Mouse (Mus musculus): ENCODE results near the gene Lce1d. TPM values are rescaled to one million over a fixed set of nuclear protein-coding genes. Genes with fewer than 3 reads are reported as not detected.
"Not testable (repeated sequence)": the region's sequence is repeated elsewhere in the genome, so short reads cannot be mapped to it uniquely, and the experiment has no call there.

The Lce1d gene
- polyA plus RNA-seq (2014; fragmentation: Nextera tagmentation; extraction: Ambion mirVana) = not detected in 2 replicates

- H3K27ac ChIP-seq (replicated peaks in 1 of 2; ENCODE audit: control insufficient read depth in 1 of 2, insufficient read depth in 1 of 2, low read depth in 2 of 2, low read length in 2 of 2) = no peak within 1 kb of the TSS
- H3K9ac ChIP-seq (ENCODE audit: low read length) = no peak within 1 kb of the TSS
- no peaks in the 10 kb centered on the region for H3K4me1 ChIP-seq (ENCODE audit: control insufficient read depth in 2 of 2, insufficient read depth in 2 of 2, low read length in 2 of 2)
- no peaks in the 10 kb centered on the region for H3K27me3 ChIP-seq (ENCODE audit: control insufficient read depth, insufficient read depth, low read length)
- no peak within 1 kb of the TSS for H3K4me3 ChIP-seq (ENCODE audit: control insufficient read depth in 1 of 2, insufficient read depth in 1 of 2, low read depth in 1 of 2, low read length in 2 of 2)
- 63% methylated on average over 2 of the region's 2 CpGs for WGBS
- no peaks in the 10 kb centered on the region for H3K9me3 ChIP-seq (ENCODE audit: control insufficient read depth, low read length)
- H3K4me2 ChIP-seq (ENCODE audit: low read length) = no peak within 1 kb of the TSS
- no peak for ATAC-seq (ENCODE audit: insufficient number of reproducible peaks, insufficient read depth, low FRiP score, low read depth)
- no peaks in the 10 kb centered on the region for H3K36me3 ChIP-seq (ENCODE audit: control insufficient read depth, insufficient read depth, low read length)
Measured at GRCm38 (mm10) chr3:92687110-92687509, at the start of gene Lce1d. Gene Lce1d, minus strand, starts transcription at chr3:92687210.

GRCm38 (mm10) chr3:92722631-92723030 is 35.6 kb upstream of the Lce1d start:
- WGBS = 74% methylated on average over 5 of the region's 5 CpGs
- no peak for ATAC-seq (ENCODE audit: insufficient number of reproducible peaks, insufficient read depth, low FRiP score, low read depth)
- Histone ChIP-seq H3K4me2 (ENCODE audit: low read length) (no peak overlapping the region), H3K4me1 (ENCODE audit: control insufficient read depth in 2 of 2, insufficient read depth in 2 of 2, low read length in 2 of 2) (no peaks in the 10 kb centered on the region), H3K9ac (ENCODE audit: low read length) (no peak overlapping the region), H3K27me3 (ENCODE audit: control insufficient read depth, insufficient read depth, low read length) (no peaks in the 10 kb centered on the region), H3K27ac (replicated peaks in 1 of 2; ENCODE audit: control insufficient read depth in 1 of 2, insufficient read depth in 1 of 2, low read depth in 2 of 2, low read length in 2 of 2) (no peak overlapping the region), H3K4me3 (ENCODE audit: control insufficient read depth in 1 of 2, insufficient read depth in 1 of 2, low read depth in 1 of 2, low read length in 2 of 2) (no peak overlapping the region), H3K36me3 (ENCODE audit: control insufficient read depth, insufficient read depth, low read length) (no peaks in the 10 kb centered on the region), H3K9me3 (ENCODE audit: control insufficient read depth, low read length) (no peaks in the 10 kb centered on the region)

- Histone ChIP-seq H3K36me3 (ENCODE audit: control insufficient read depth, insufficient read depth, low read length) (no peaks in the 10 kb centered on the region), H3K4me1 (ENCODE audit: control insufficient read depth in 2 of 2, insufficient read depth in 2 of 2, low read length in 2 of 2) (no peaks in the 10 kb centered on the region), H3K27ac (replicated peaks in 1 of 2; ENCODE audit: control insufficient read depth in 1 of 2, insufficient read depth in 1 of 2, low read depth in 2 of 2, low read length in 2 of 2) (no peak within 1 kb of the TSS), H3K9me3 (ENCODE audit: control insufficient read depth, low read length) (no peaks in the 10 kb centered on the region), H3K4me3 (ENCODE audit: control insufficient read depth in 1 of 2, insufficient read depth in 1 of 2, low read depth in 1 of 2, low read length in 2 of 2) (no peak within 1 kb of the TSS), H3K9ac (ENCODE audit: low read length) (no peak within 1 kb of the TSS), H3K27me3 (ENCODE audit: control insufficient read depth, insufficient read depth, low read length) (no peaks in the 10 kb centered on the region), H3K4me2 (ENCODE audit: low read length) (no peak within 1 kb of the TSS)
- ATAC-seq (ENCODE audit: insufficient number of reproducible peaks, insufficient read depth, low FRiP score, low read depth) = no peak
- 70% methylated on average over 3 of the region's 3 CpGs for WGBS
Measured at GRCm38 (mm10) chr3:92720250-92720649, 33.2 kb upstream of the Lce1d start, which contains the start of gene Lce1f. Gene Lce1f, minus strand, starts transcription at chr3:92720350.

GRCm38 (mm10) chr3:92715122-92715521 is 28.1 kb upstream of the Lce1d start:
- no peak for ATAC-seq (ENCODE audit: insufficient number of reproducible peaks, insufficient read depth, low FRiP score, low read depth)
- no peak overlapping the region for H3K9ac ChIP-seq (ENCODE audit: low read length)
- H3K9me3 ChIP-seq (ENCODE audit: control insufficient read depth, low read length) = no peaks in the 10 kb centered on the region
- H3K27ac ChIP-seq (replicated peaks in 1 of 2; ENCODE audit: control insufficient read depth in 1 of 2, insufficient read depth in 1 of 2, low read depth in 2 of 2, low read length in 2 of 2) = no peak overlapping the region
- H3K4me3 ChIP-seq (ENCODE audit: control insufficient read depth in 1 of 2, insufficient read depth in 1 of 2, low read depth in 1 of 2, low read length in 2 of 2) = no peak overlapping the region
- no peaks in the 10 kb centered on the region for H3K36me3 ChIP-seq (ENCODE audit: control insufficient read depth, insufficient read depth, low read length)
- H3K27me3 ChIP-seq (ENCODE audit: control insufficient read depth, insufficient read depth, low read length) = no peaks in the 10 kb centered on the region
- no peak overlapping the region for H3K4me2 ChIP-seq (ENCODE audit: low read length)
- H3K4me1 ChIP-seq (ENCODE audit: control insufficient read depth in 2 of 2, insufficient read depth in 2 of 2, low read length in 2 of 2) = no peaks in the 10 kb centered on the region

GRCm38 (mm10) chr3:92708974-92709373 is 22.0 kb upstream of the Lce1d start, which contains the start of gene Lce1e:
Gene Lce1e, minus strand, starts transcription at chr3:92709074.
- H3K4me3 ChIP-seq (ENCODE audit: control insufficient read depth in 1 of 2, insufficient read depth in 1 of 2, low read depth in 1 of 2, low read length in 2 of 2) = no peak within 1 kb of the TSS
- no peaks in the 10 kb centered on the region for H3K9me3 ChIP-seq (ENCODE audit: control insufficient read depth, low read length)
- no peak within 1 kb of the TSS for H3K4me2 ChIP-seq (ENCODE audit: low read length)
- no peaks in the 10 kb centered on the region for H3K4me1 ChIP-seq (ENCODE audit: control insufficient read depth in 2 of 2, insufficient read depth in 2 of 2, low read length in 2 of 2)
- H3K9ac ChIP-seq (ENCODE audit: low read length) = no peak within 1 kb of the TSS
- no peaks in the 10 kb centered on the region for H3K27me3 ChIP-seq (ENCODE audit: control insufficient read depth, insufficient read depth, low read length)
- no peak within 1 kb of the TSS for H3K27ac ChIP-seq (replicated peaks in 1 of 2; ENCODE audit: control insufficient read depth in 1 of 2, insufficient read depth in 1 of 2, low read depth in 2 of 2, low read length in 2 of 2)
- ATAC-seq (ENCODE audit: insufficient number of reproducible peaks, insufficient read depth, low FRiP score, low read depth) = no peak
- H3K36me3 ChIP-seq (ENCODE audit: control insufficient read depth, insufficient read depth, low read length) = no peaks in the 10 kb centered on the region
- 72% methylated on average over 2 of the region's 2 CpGs for WGBS

- no peak overlapping the region for H3K4me2 ChIP-seq (ENCODE audit: low read length)
- H3K9me3 ChIP-seq (ENCODE audit: control insufficient read depth, low read length) = no peaks in the 10 kb centered on the region
- WGBS = 42% methylated on average over 1 of the region's 1 CpGs
- no peak overlapping the region for H3K4me3 ChIP-seq (ENCODE audit: control insufficient read depth in 1 of 2, insufficient read depth in 1 of 2, low read depth in 1 of 2, low read length in 2 of 2)
- no peaks in the 10 kb centered on the region for H3K4me1 ChIP-seq (ENCODE audit: control insufficient read depth in 2 of 2, insufficient read depth in 2 of 2, low read length in 2 of 2)
- no peaks in the 10 kb centered on the region for H3K27me3 ChIP-seq (ENCODE audit: control insufficient read depth, insufficient read depth, low read length)
- H3K36me3 ChIP-seq (ENCODE audit: control insufficient read depth, insufficient read depth, low read length) = no peaks in the 10 kb centered on the region
- H3K27ac ChIP-seq (replicated peaks in 1 of 2; ENCODE audit: control insufficient read depth in 1 of 2, insufficient read depth in 1 of 2, low read depth in 2 of 2, low read length in 2 of 2) = no peak overlapping the region
- ATAC-seq (ENCODE audit: insufficient number of reproducible peaks, insufficient read depth, low FRiP score, low read depth) = no peak
- H3K9ac ChIP-seq (ENCODE audit: low read length) = no peak overlapping the region
Measured at GRCm38 (mm10) chr3:92694613-92695012, 7.6 kb upstream of the Lce1d start.

- H3K36me3 ChIP-seq (ENCODE audit: control insufficient read depth, insufficient read depth, low read length) = no peaks in the 10 kb centered on the region
- no peak overlapping the region for H3K4me2 ChIP-seq (ENCODE audit: low read length)
- H3K27ac ChIP-seq (replicated peaks in 1 of 2; ENCODE audit: control insufficient read depth in 1 of 2, insufficient read depth in 1 of 2, low read depth in 2 of 2, low read length in 2 of 2) = no peak overlapping the region
- no peak for ATAC-seq (ENCODE audit: insufficient number of reproducible peaks, insufficient read depth, low FRiP score, low read depth)
- H3K9me3 ChIP-seq (ENCODE audit: control insufficient read depth, low read length) = no peaks in the 10 kb centered on the region
- no peak overlapping the region for H3K4me3 ChIP-seq (ENCODE audit: control insufficient read depth in 1 of 2, insufficient read depth in 1 of 2, low read depth in 1 of 2, low read length in 2 of 2)
- no peak overlapping the region for H3K9ac ChIP-seq (ENCODE audit: low read length)
- H3K4me1 ChIP-seq (ENCODE audit: control insufficient read depth in 2 of 2, insufficient read depth in 2 of 2, low read length in 2 of 2) = no peaks in the 10 kb centered on the region
- no peaks in the 10 kb centered on the region for H3K27me3 ChIP-seq (ENCODE audit: control insufficient read depth, insufficient read depth, low read length)
Measured at GRCm38 (mm10) chr3:92691688-92692087, 4.7 kb upstream of the Lce1d start.

GRCm38 (mm10) chr3:92689154-92689553 is 2.1 kb upstream of the Lce1d start:
- H3K9ac ChIP-seq (ENCODE audit: low read length); H3K4me1 ChIP-seq (ENCODE audit: control insufficient read depth in 2 of 2, insufficient read depth in 2 of 2, low read length in 2 of 2); H3K9me3 ChIP-seq (ENCODE audit: control insufficient read depth, low read length); ATAC-seq (ENCODE audit: insufficient number of reproducible peaks, insufficient read depth, low FRiP score, low read depth); H3K27me3 ChIP-seq (ENCODE audit: control insufficient read depth, insufficient read depth, low read length); H3K36me3 ChIP-seq (ENCODE audit: control insufficient read depth, insufficient read depth, low read length); H3K4me2 ChIP-seq (ENCODE audit: low read length); H3K27ac ChIP-seq (replicated peaks in 1 of 2; ENCODE audit: control insufficient read depth in 1 of 2, insufficient read depth in 1 of 2, low read depth in 2 of 2, low read length in 2 of 2): not testable (repeated sequence)
- WGBS = 62% methylated on average over 16 of the region's 16 CpGs
- H3K4me3 ChIP-seq (ENCODE audit: control insufficient read depth in 1 of 2, insufficient read depth in 1 of 2, low read depth in 1 of 2, low read length in 2 of 2) = 0 out of 4 replicates have a peak overlapping the region, but pooled peaks of 1 of the 2 experiments have one; percentile 13

Measured in heart, embryonic 14.5 days (tissue).